Mouse (Mus musculus) embryonic facial prominence, embryonic 14.5 days (tissue): ENCODE measurements around the gene Me1. TPM values are rescaled to one million over a fixed set of nuclear protein-coding genes. Genes with fewer than 3 reads are reported as not detected.
A peak's percentile ranks its signal among the peaks of the same experiment; 100 is the strongest.

Experiments
- ATAC-seq: fragments of 200-750 bp; cut with Nextera tagmentation; 2 replicates; pipeline ENCODE4 v1.8.0; 2017; ENCODE audit warnings: low read depth, moderate number of reproducible peaks, moderate TSS enrichment
- DNase-seq: peaks from one replicate; pipeline ENCODE4 v3.0.0-alpha.2; 2015; ENCODE audit warnings: low spot score
- H3K27ac ChIP-seq: fragments of 300-500 bp; sonication (generic); replicated peaks from 2 replicates; pipeline ENCODE4 v1.5.1; 2014; ENCODE audit warnings: low read depth, mild to moderate bottlenecking, low read length, moderate library complexity
- H3K27me3 ChIP-seq: fragments of 300-500 bp; sonication (generic); replicated peaks from 2 replicates; pipeline ENCODE4 v1.6.1; 2014; ENCODE audit warnings: low read length; ENCODE audit not compliant: control insufficient read depth, insufficient read depth
- H3K36me3 ChIP-seq: fragments of 300-500 bp; sonication (generic); 2 replicates; pipeline ENCODE4 v1.6.1; 2014; ENCODE audit warnings: low read length, mixed read lengths; ENCODE audit not compliant: control insufficient read depth, insufficient read depth
- H3K4me1 ChIP-seq: fragments of 300-500 bp; sonication (generic); 2 replicates; pipeline ENCODE4 v1.6.1; 2014; ENCODE audit warnings: antibody characterized with exemption, low read length; ENCODE audit not compliant: control insufficient read depth, insufficient read depth
- H3K4me2 ChIP-seq: fragments of 300-500 bp; sonication (generic); 2 replicates; pipeline ENCODE4 v1.6.1; 2014; ENCODE audit warnings: low read depth, mild to moderate bottlenecking, low read length, moderate library complexity, mixed read lengths
- H3K4me3 ChIP-seq: fragments of 300-500 bp; sonication (generic); 2 replicates; pipeline ENCODE4 v1.5.1; 2014; ENCODE audit warnings: low read depth, mild to moderate bottlenecking, low read length
- H3K9ac ChIP-seq: fragments of 300-500 bp; sonication (generic); 2 replicates; pipeline ENCODE4 v1.6.1; 2014; ENCODE audit warnings: low read depth, mild to moderate bottlenecking, low read length, moderate library complexity, mixed read lengths
- H3K9me3 ChIP-seq: fragments of 300-500 bp; sonication (generic); 2 replicates; pipeline ENCODE4 v1.6.1; 2016; ENCODE audit warnings: low read length; ENCODE audit not compliant: control insufficient read depth
- WGBS: fragments of 180-500 bp; shearing (Covaris S2); extraction: QIAGEN DNeasy Blood & Tissue Kit; methylation state at CpG from one replicate; pipeline ENCODE4 v1.1.7; 2014; 5-methylcytosine and 5-hydroxymethylcytosine counted together
- polyA plus RNA-seq: library from polyadenylated mRNA; unstranded; fragments of >200 nt; fragmentation: Nextera tagmentation; extraction: Ambion mirVana; gene quantifications from 2 replicates; pipeline ENCODE4 v1.2.1, GENCODE M21; 2014

Me1 gene
- polyA plus RNA-seq, 1 experiment from 2014 or later, result 26.3 TPM

DNA sequence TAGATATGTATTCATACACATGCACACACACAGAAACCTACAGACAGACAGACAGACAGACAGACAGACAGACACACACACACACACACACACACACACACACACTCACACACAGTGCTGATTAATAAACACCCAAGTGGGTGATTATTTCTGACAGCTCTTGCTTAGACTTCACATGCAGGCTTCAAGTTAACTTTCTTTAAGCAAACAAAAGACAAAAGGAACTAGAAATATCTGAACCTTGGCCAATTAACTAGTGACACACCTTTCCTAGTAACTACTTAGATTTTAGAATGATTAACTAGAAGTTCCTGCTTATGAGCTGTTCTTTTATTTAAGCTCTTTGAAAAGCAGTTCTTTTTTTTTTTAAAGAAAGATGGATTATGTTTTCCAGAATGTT lies 38.6 kb upstream of the Me1 start:
- Histone ChIP-seq H3K9ac (no peak overlapping the region), H3K36me3 (no peaks in the 10 kb centered on the region), H3K9me3 (no peaks in the 10 kb centered on the region), H3K4me3 (no peak overlapping the region), H3K4me1 (peaks cover 2% of the 10 kb centered on the region; the same call in 1 of the 2 replicates), H3K27me3 (no peaks in the 10 kb centered on the region), H3K27ac (no peak overlapping the region), H3K4me2 (no peak overlapping the region)
- ATAC-seq (no peak), DNase-seq (no peak)

DNA sequence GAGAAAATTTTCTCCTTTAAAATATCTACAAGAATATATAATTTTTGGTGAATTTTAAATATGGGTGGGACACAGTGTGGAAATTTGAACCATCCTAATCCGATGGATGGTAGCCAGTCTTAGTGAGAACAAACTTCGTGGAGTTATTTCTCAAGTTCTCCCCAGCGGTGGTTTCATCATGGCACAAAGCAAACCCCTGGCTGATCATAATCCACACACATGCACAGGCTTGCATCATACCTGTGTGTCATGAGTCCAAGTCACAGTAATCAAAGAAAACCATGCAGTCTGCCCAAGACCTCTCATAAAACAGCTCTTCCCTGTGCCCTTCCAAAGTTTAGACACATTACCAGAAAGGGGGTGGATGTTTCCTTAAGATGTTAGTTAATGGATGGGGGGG lies 34.1 kb upstream of the Me1 start:
- Histone ChIP-seq H3K4me1 (no peaks in the 10 kb centered on the region), H3K4me3 (no peak overlapping the region), H3K27me3 (no peaks in the 10 kb centered on the region), H3K27ac (no peak overlapping the region), H3K4me2 (no peak overlapping the region), H3K36me3 (no peaks in the 10 kb centered on the region), H3K9ac (no peak overlapping the region), H3K9me3 (no peaks in the 10 kb centered on the region)
- no peak for ATAC-seq
- 75% methylated on average over 3 of the region's 3 CpGs for WGBS
- DNase-seq, result no peak

GRCm38 (mm10) chr9:86729084-86729483 lies 33.3 kb upstream of the Me1 start:
- Histone ChIP-seq H3K9ac (no peak overlapping the region), H3K4me3 (no peak overlapping the region), H3K27ac (no peak overlapping the region), H3K27me3 (no peaks in the 10 kb centered on the region), H3K4me2 (no peak overlapping the region), H3K9me3 (no peaks in the 10 kb centered on the region), H3K36me3 (no peaks in the 10 kb centered on the region), H3K4me1 (no peaks in the 10 kb centered on the region)
- ATAC-seq, result no peak
- 51% methylated on average over 1 of the region's 1 CpGs for WGBS
- DNase-seq, result no peak

GRCm38 (mm10) chr9:86728214-86728814 lies 32.6 kb upstream of the Me1 start:
- no peak overlapping the region for H3K4me2 ChIP-seq
- H3K9ac ChIP-seq, result no peak overlapping the region
- ATAC-seq (no peak), DNase-seq (no peak)
- no peak overlapping the region for H3K27ac ChIP-seq
- 87% methylated on average over 10 of the region's 10 CpGs for WGBS
- no peaks in the 10 kb centered on the region for H3K36me3 ChIP-seq
- no peaks in the 10 kb centered on the region for H3K4me1 ChIP-seq
- H3K27me3 ChIP-seq, result no peaks in the 10 kb centered on the region
- H3K4me3 ChIP-seq, result no peak overlapping the region
- no peaks in the 10 kb centered on the region for H3K9me3 ChIP-seq

DNA sequence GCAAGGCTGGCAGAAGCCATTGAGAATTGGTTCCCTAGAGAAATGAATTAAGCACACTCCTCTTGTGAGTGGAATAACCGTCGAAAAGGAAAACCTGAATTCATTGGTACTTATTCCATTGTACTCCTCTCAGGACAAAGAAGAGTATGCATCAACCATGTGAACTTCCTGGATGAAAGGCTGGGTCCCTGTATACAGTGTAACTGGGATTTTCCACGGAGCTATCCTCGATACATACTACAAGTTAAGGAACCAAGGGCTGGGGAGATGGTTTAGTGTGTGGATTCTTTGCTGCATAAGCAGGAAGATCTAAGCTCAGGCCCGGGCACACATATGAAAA lies 30.6 kb upstream of the Me1 start:
- no peaks in the 10 kb centered on the region for H3K9me3 ChIP-seq
- no peaks in the 10 kb centered on the region for H3K27me3 ChIP-seq
- H3K4me3 ChIP-seq, result no peak overlapping the region
- H3K4me1 ChIP-seq, result no peaks in the 10 kb centered on the region
- no peak overlapping the region for H3K9ac ChIP-seq
- H3K36me3 ChIP-seq, result no peaks in the 10 kb centered on the region
- H3K27ac ChIP-seq, result no peak overlapping the region
- ATAC-seq (no peak; the same call in 1 of the 2 replicates), DNase-seq (no peak)
- H3K4me2 ChIP-seq, result no peak overlapping the region
- WGBS, result 85% methylated on average over 5 of the region's 5 CpGs

DNA sequence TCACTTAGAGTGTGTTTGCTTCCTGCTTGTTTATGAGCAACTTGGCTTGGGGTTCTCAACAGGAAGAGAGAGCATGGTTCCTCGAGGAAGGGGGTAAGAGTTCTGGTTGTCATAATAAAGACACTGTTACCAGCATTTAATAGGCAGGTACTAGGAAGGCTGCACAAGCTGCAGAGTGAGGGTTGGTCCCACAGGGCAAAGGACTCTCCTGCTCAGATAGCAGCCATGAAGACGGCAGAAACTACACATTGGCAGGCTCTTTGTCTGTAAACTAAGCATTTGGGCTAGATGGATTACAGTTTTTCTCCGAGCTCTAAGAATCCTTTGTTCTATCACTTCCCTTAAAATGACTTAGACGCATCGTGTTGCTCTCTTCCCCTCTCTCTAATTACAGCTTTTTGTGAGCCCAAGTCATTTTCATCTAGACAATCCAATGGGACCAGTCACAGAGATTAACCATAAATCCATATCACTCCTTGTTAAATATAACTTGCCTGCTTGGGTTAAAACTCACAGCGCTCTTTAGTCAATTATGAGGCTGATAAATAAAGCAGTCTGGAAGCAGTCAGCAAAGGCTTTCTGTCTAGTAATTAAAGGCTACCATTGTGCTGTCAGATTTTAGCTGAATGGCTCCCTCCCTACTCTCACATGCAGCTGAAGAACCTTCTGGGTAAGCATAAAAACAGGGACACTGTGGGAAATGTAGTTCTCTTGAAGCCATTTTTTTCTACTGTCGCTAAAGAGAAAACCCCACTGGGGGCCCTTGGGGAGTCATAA lies 30.0 kb upstream of the Me1 start:
- ATAC-seq (peak; percentile 82; the same call in 1 of the 2 replicates), DNase-seq (peak; percentile 33)
- no peaks in the 10 kb centered on the region for H3K27me3 ChIP-seq
- H3K36me3 ChIP-seq, result no peaks in the 10 kb centered on the region
- H3K4me3 ChIP-seq, result no peak overlapping the region
- no peaks in the 10 kb centered on the region for H3K9me3 ChIP-seq
- no peak overlapping the region for H3K4me2 ChIP-seq
- WGBS, result 39% methylated on average over 7 of the region's 7 CpGs
- H3K4me1 ChIP-seq, result no peaks in the 10 kb centered on the region
- peak overlapping the region; percentile 9; the same call in 1 of the 2 replicates for H3K27ac ChIP-seq
- no peak overlapping the region for H3K9ac ChIP-seq

- DNase-seq (no peak), ATAC-seq (no peak)
- Histone ChIP-seq H3K4me1 (no peaks in the 10 kb centered on the region), H3K9ac (no peak overlapping the region), H3K9me3 (no peaks in the 10 kb centered on the region), H3K27me3 (no peaks in the 10 kb centered on the region), H3K4me3 (no peak overlapping the region), H3K36me3 (no peaks in the 10 kb centered on the region), H3K4me2 (no peak overlapping the region), H3K27ac (no peak overlapping the region)
- WGBS, result 85% methylated on average over 4 of the region's 4 CpGs
These were observed 29.3 kb upstream of the Me1 start for GRCm38 (mm10) chr9:86725066-86725465.

GRCm38 (mm10) chr9:86720794-86721193 lies 25.0 kb upstream of the Me1 start:
- Histone ChIP-seq H3K36me3 (no peaks in the 10 kb centered on the region), H3K4me2 (no peak overlapping the region), H3K4me3 (no peak overlapping the region), H3K9ac (no peak overlapping the region), H3K27ac (no peak overlapping the region), H3K4me1 (no peaks in the 10 kb centered on the region), H3K9me3 (no peaks in the 10 kb centered on the region), H3K27me3 (no peaks in the 10 kb centered on the region)
- ATAC-seq (no peak), DNase-seq (no peak)
- WGBS, result 76% methylated on average over 2 of the region's 2 CpGs

- Histone ChIP-seq H3K9ac (no peak overlapping the region), H3K9me3 (no peaks in the 10 kb centered on the region), H3K27me3 (no peaks in the 10 kb centered on the region), H3K4me2 (no peak overlapping the region), H3K4me3 (no peak overlapping the region), H3K36me3 (no peaks in the 10 kb centered on the region), H3K4me1 (no peaks in the 10 kb centered on the region), H3K27ac (no peak overlapping the region)
- DNase-seq (no peak), ATAC-seq (no peak)
- 86% methylated on average over 5 of the region's 5 CpGs for WGBS
These were observed 24.5 kb upstream of the Me1 start for GRCm38 (mm10) chr9:86720227-86720626.
